Mouse (Mus musculus) retina, embryonic 14.5 days (tissue): ENCODE measurements around the gene Ispd.
A peak's percentile ranks its signal among the peaks of the same experiment; 100 is the strongest.
"Not testable (repeated sequence)": the region's sequence is repeated elsewhere in the genome, so short reads cannot be mapped to it uniquely, and the experiment has no call there.

Experiments
- DNase-seq: peaks from one replicate; pipeline ENCODE4 v3.0.0-alpha.2; 2015; ENCODE audit warnings: low spot score

Ispd gene

GRCm38 (mm10) chr12:36381441-36382340 lies at the start of gene Ispd, which contains the start of gene D630036H23Rik:
Gene Ispd, plus strand, starts transcription at chr12:36381450.
Gene D630036H23Rik, minus strand, starts transcription at chr12:36382181.
- peak; percentile 88 for DNase-seq

GRCm38 (mm10) chr12:36332676-36333075 lies 48.6 kb upstream of the Ispd start:
- no peak for DNase-seq

- DNase-seq: no peak
These were observed 47.4 kb upstream of the Ispd start for GRCm38 (mm10) chr12:36333837-36334281.

- peak; percentile 3 for DNase-seq
These were observed 37.1 kb upstream of the Ispd start for GRCm38 (mm10) chr12:36344131-36344530.

GRCm38 (mm10) chr12:36360064-36360463 lies 21.2 kb upstream of the Ispd start:
- DNase-seq: no peak

GRCm38 (mm10) chr12:36360693-36361092 lies 20.6 kb upstream of the Ispd start:
- DNase-seq: no peak

- DNase-seq: no peak
These were observed 17.2 kb upstream of the Ispd start for GRCm38 (mm10) chr12:36364013-36364412.

GRCm38 (mm10) chr12:36373237-36373998 lies 7.8 kb upstream of the Ispd start:
- peak; percentile 9 for DNase-seq

GRCm38 (mm10) chr12:36376391-36376790 lies 4.9 kb upstream of the Ispd start:
- not testable (repeated sequence) for DNase-seq

GRCm38 (mm10) chr12:36380254-36380653 lies 996 bp upstream of the Ispd start:
- DNase-seq: peak; percentile 25

GRCm38 (mm10) chr12:36380806-36381205 lies 444 bp upstream of the Ispd start:
- DNase-seq: peak; percentile 27

GRCm38 (mm10) chr12:36385386-36385785 lies 4.1 kb downstream of the Ispd start:
- no peak for DNase-seq

- DNase-seq: no peak
These were observed 5.7 kb downstream of the Ispd start for GRCm38 (mm10) chr12:36386991-36387390.

GRCm38 (mm10) chr12:36395115-36395514 lies 13.9 kb downstream of the Ispd start:
- DNase-seq: no peak

- DNase-seq: no peak
These were observed 42.4 kb downstream of the Ispd start for GRCm38 (mm10) chr12:36423677-36424076.

GRCm38 (mm10) chr12:36425258-36425657 lies 44.0 kb downstream of the Ispd start:
- no peak for DNase-seq

GRCm38 (mm10) chr12:36426163-36427045 lies 45.2 kb downstream of the Ispd start:
- no peak for DNase-seq

- DNase-seq: no peak
These were observed 55.7 kb downstream of the Ispd start for GRCm38 (mm10) chr12:36436956-36437355.

- DNase-seq: no peak
These were observed 58.1 kb downstream of the Ispd start for GRCm38 (mm10) chr12:36439396-36439795.

GRCm38 (mm10) chr12:36456002-36456401 lies 74.8 kb downstream of the Ispd start:
- no peak for DNase-seq

- no peak for DNase-seq
These were observed 76.5 kb downstream of the Ispd start for GRCm38 (mm10) chr12:36457726-36458125.
